ENCODE assay signal across 10 mouse cellular contexts in genomic region chr4:106949200-106949599, GRCm38 (mm10). TPM values are rescaled to one million over a fixed set of nuclear protein-coding genes. Genes with fewer than 3 reads are reported as not detected.
DNase-seq lines count a peak whose midpoint lies in the region; ATAC-seq lines count a peak whose summit lies in the region.
"Had no signal": no experiment of that assay in that cellular context is flagged by ENCODE, and none has a peak within 500 bp of the region (broad histone marks: within the 10 kb centered on the region; RNA-seq: fewer than 3 reads in every experiment).

No protein-coding gene starts in this region.

- H3K36me3 ChIP-seq in hindbrain, embryonic 16.5 days (ENCODE audit: control insufficient read depth, insufficient read depth, low read length), result no peaks in the 10 kb centered on the region
- H3K36me3 ChIP-seq in hindbrain, embryonic 14.5 days (replicated peaks; ENCODE audit: control insufficient read depth, insufficient read depth), result no peaks in the 10 kb centered on the region
- H3K36me3 ChIP-seq in midbrain, embryonic 12.5 days, result peaks cover 9% of the 10 kb centered on the region; the same call in 1 of the 2 replicates
- no peaks in the 10 kb centered on the region for H3K36me3 ChIP-seq in midbrain, embryonic 11.5 days (ENCODE audit: control insufficient read depth, insufficient read depth, low read length)
- no peaks in the 10 kb centered on the region for H3K36me3 ChIP-seq in forebrain, embryonic 15.5 days

- no peak for DNase-seq in hindbrain, embryonic 14.5 days (ENCODE audit: low spot score)
- no peak for DNase-seq in midbrain, embryonic 11.5 days (ENCODE audit: low spot score, missing footprints)
- peak; percentile 71 for DNase-seq in thymus, postnatal 0 days (ENCODE audit: low spot score)
- no peak for DNase-seq in right cerebral cortex, postnatal 10 days (ENCODE audit: low spot score in 2 of 2)
- DNase-seq in right cerebral cortex, postnatal 25 days, result no peak
- DNase-seq: embryo, embryonic 11 days had no signal

- WGBS in hindbrain, embryonic 16.5 days, result 55% methylated on average over 6 of the region's 6 CpGs
- WGBS in hindbrain, embryonic 14.5 days, result 55% methylated on average over 6 of the region's 6 CpGs
- WGBS in midbrain, embryonic 12.5 days, result 38% methylated on average over 6 of the region's 6 CpGs
- 43% methylated on average over 6 of the region's 6 CpGs for WGBS in midbrain, embryonic 11.5 days
- 35% methylated on average over 6 of the region's 6 CpGs for WGBS in forebrain, embryonic 15.5 days

- H3K4me3 ChIP-seq in hindbrain, embryonic 16.5 days (ENCODE audit: low read length), result no peak overlapping the region
- no peak overlapping the region for H3K4me3 ChIP-seq in hindbrain, embryonic 14.5 days (replicated peaks; ENCODE audit: low read length)
- no peak overlapping the region for H3K4me3 ChIP-seq in midbrain, embryonic 12.5 days
- H3K4me3 ChIP-seq in midbrain, embryonic 11.5 days (ENCODE audit: low read depth, low read length), result no peak overlapping the region
- no peak overlapping the region for H3K4me3 ChIP-seq in forebrain, embryonic 15.5 days
- H3K4me3 ChIP-seq: liver, embryonic 15.5 days had no signal

- no peak overlapping the region for H3K4me2 ChIP-seq in hindbrain, embryonic 16.5 days (ENCODE audit: low read length)
- H3K4me2 ChIP-seq in hindbrain, embryonic 14.5 days (replicated peaks), result no peak overlapping the region
- H3K4me2 ChIP-seq in midbrain, embryonic 12.5 days (replicated peaks), result no peak overlapping the region
- no peak overlapping the region for H3K4me2 ChIP-seq in midbrain, embryonic 11.5 days
- no peak overlapping the region for H3K4me2 ChIP-seq in forebrain, embryonic 15.5 days (replicated peaks)
- H3K4me2 ChIP-seq: liver, embryonic 15.5 days had no signal

- ATAC-seq in hindbrain, embryonic 16.5 days, result no peak
- no peak for ATAC-seq in hindbrain, embryonic 14.5 days (ENCODE audit: low FRiP score)
- no peak for ATAC-seq in midbrain, embryonic 12.5 days (ENCODE audit: low FRiP score, low read depth)
- no peak for ATAC-seq in midbrain, embryonic 11.5 days (ENCODE audit: low FRiP score)
- no peak for ATAC-seq in forebrain, embryonic 15.5 days (replicated peaks)

- no peak overlapping the region for H3K9ac ChIP-seq in hindbrain, embryonic 16.5 days (ENCODE audit: low read depth, low read length)
- H3K9ac ChIP-seq in hindbrain, embryonic 14.5 days, result no peak overlapping the region
- 0 out of 2 replicates have a peak overlapping the region, but pooled peaks have one; percentile 28 for H3K9ac ChIP-seq in midbrain, embryonic 12.5 days (replicated peaks)
- H3K9ac ChIP-seq in midbrain, embryonic 11.5 days (ENCODE audit: low read length), result no peak overlapping the region
- 0 out of 2 replicates have a peak overlapping the region, but pooled peaks have one; percentile 7 for H3K9ac ChIP-seq in forebrain, embryonic 15.5 days (replicated peaks)
- H3K9ac ChIP-seq: liver, embryonic 15.5 days had no signal

- peak overlapping the region; percentile 20 for H3K27ac ChIP-seq in hindbrain, embryonic 16.5 days (ENCODE audit: low read depth, low read length)
- H3K27ac ChIP-seq in hindbrain, embryonic 14.5 days, result no peak overlapping the region
- 0 out of 2 replicates have a peak overlapping the region, but pooled peaks have one; percentile 4 for H3K27ac ChIP-seq in midbrain, embryonic 12.5 days (replicated peaks)
- no peak overlapping the region for H3K27ac ChIP-seq in midbrain, embryonic 11.5 days (ENCODE audit: low read depth, low read length)
- H3K27ac ChIP-seq in forebrain, embryonic 15.5 days (replicated peaks), result peak overlapping the region; percentile 44
- H3K27ac ChIP-seq: liver, embryonic 15.5 days had no signal

- H3K4me1 ChIP-seq in hindbrain, embryonic 16.5 days (ENCODE audit: control insufficient read depth, insufficient read depth, low read depth, low read length), result peaks cover 42% of the 10 kb centered on the region
- peaks cover 62% of the 10 kb centered on the region for H3K4me1 ChIP-seq in hindbrain, embryonic 14.5 days (replicated peaks; ENCODE audit: control insufficient read depth, insufficient read depth, low read length)
- peaks cover 93% of the 10 kb centered on the region for H3K4me1 ChIP-seq in midbrain, embryonic 12.5 days
- H3K4me1 ChIP-seq in midbrain, embryonic 11.5 days (ENCODE audit: control insufficient read depth, insufficient read depth, low read length), result peaks cover 57% of the 10 kb centered on the region
- peaks cover 77% of the 10 kb centered on the region for H3K4me1 ChIP-seq in forebrain, embryonic 15.5 days

- H3K9me3 ChIP-seq in hindbrain, embryonic 16.5 days (ENCODE audit: control insufficient read depth, low read length), result no peaks in the 10 kb centered on the region
- H3K9me3 ChIP-seq in hindbrain, embryonic 14.5 days (ENCODE audit: control insufficient read depth, low read length), result no peaks in the 10 kb centered on the region
- H3K9me3 ChIP-seq in midbrain, embryonic 12.5 days, result no peaks in the 10 kb centered on the region
- H3K9me3 ChIP-seq in midbrain, embryonic 11.5 days (ENCODE audit: control insufficient read depth, low read length), result no peaks in the 10 kb centered on the region
- H3K9me3 ChIP-seq in forebrain, embryonic 15.5 days, result no peaks in the 10 kb centered on the region
- H3K9me3 ChIP-seq: liver, embryonic 15.5 days had no signal

- no peaks in the 10 kb centered on the region for H3K27me3 ChIP-seq in hindbrain, embryonic 16.5 days (replicated peaks; ENCODE audit: control insufficient read depth, insufficient read depth, low read length)
- no peaks in the 10 kb centered on the region for H3K27me3 ChIP-seq in hindbrain, embryonic 14.5 days (ENCODE audit: control insufficient read depth, insufficient read depth, low read length)
- H3K27me3 ChIP-seq in midbrain, embryonic 12.5 days, result no peaks in the 10 kb centered on the region
- no peaks in the 10 kb centered on the region for H3K27me3 ChIP-seq in midbrain, embryonic 11.5 days (ENCODE audit: control insufficient read depth, insufficient read depth, low read length)
- no peaks in the 10 kb centered on the region for H3K27me3 ChIP-seq in forebrain, embryonic 15.5 days
- H3K27me3 ChIP-seq: liver, embryonic 15.5 days had no signal

RNA-seq across cellular contexts. Expression of gene Ssbp3, which starts 38.7 kb away (rescaled TPM):
- polyA plus RNA-seq in hindbrain, embryonic 16.5 days (2015; fragmentation: Nextera tagmentation; extraction: Ambion mirVana), result 82.9 and 115 TPM in 2 replicates
- 93.0 and 100 TPM in 2 replicates for polyA plus RNA-seq in hindbrain, embryonic 14.5 days (2014; fragmentation: Nextera tagmentation; extraction: Ambion mirVana)
- 277 and 309 TPM in 2 replicates for polyA plus RNA-seq in midbrain, embryonic 12.5 days (2016; fragmentation: Nextera tagmentation; extraction: Ambion mirVana)
- polyA plus RNA-seq in midbrain, embryonic 11.5 days (2014; fragmentation: Nextera tagmentation; extraction: Ambion mirVana), result 124 and 132 TPM in 2 replicates
- 198 and 201 TPM in 2 replicates for polyA plus RNA-seq in forebrain, embryonic 15.5 days (2015; fragmentation: Nextera tagmentation; extraction: Ambion mirVana)
- 93.6 and 106 TPM in 2 replicates for polyA plus RNA-seq in thymus, postnatal 0 days (2015; fragmentation: Nextera tagmentation; extraction: Ambion mirVana)

Comparison
In these comparisons a context has a peak if more than half of its experiments do, and no peak if none do; other contexts are left out.
1. H3K27ac ChIP-seq: peak in hindbrain, embryonic 16.5 days (single experiment), midbrain, embryonic 12.5 days (single experiment) and forebrain, embryonic 15.5 days (single experiment); none in hindbrain, embryonic 14.5 days (single experiment) and midbrain, embryonic 11.5 days (single experiment).
2. H3K9ac ChIP-seq: peak in midbrain, embryonic 12.5 days (single experiment) and forebrain, embryonic 15.5 days (single experiment); none in hindbrain, embryonic 16.5 days (single experiment), hindbrain, embryonic 14.5 days (single experiment) and midbrain, embryonic 11.5 days (single experiment).